Mouse (Mus musculus) bone marrow, adult 2 months (tissue): Measurements from ENCODE around the gene Plekho1. TPM values are rescaled to one million over a fixed set of nuclear protein-coding genes. Genes with fewer than 3 reads are reported as not detected.
A peak's percentile ranks its signal among the peaks of the same experiment; 100 is the strongest.

Source experiments
- H3K27ac ChIP-seq: fragments of 200-500 bp; 2 replicates; pipeline ENCODE4 v1.5.1; 2012; ENCODE audit warnings: low read depth, mild to moderate bottlenecking, control low read depth, inconsistent platforms, low read length; ENCODE audit not compliant: control insufficient read depth, poor library complexity, insufficient read depth
- H3K4me1 ChIP-seq: fragments of 200-500 bp; 2 replicates; pipeline ENCODE4 v1.6.1; 2011; ENCODE audit warnings: low read length; ENCODE audit not compliant: control insufficient read depth, insufficient read depth
- H3K4me3 ChIP-seq: fragments of 200-500 bp; replicated peaks from 2 replicates; pipeline ENCODE3; 2011; ENCODE audit warnings: mild to moderate bottlenecking, low read depth, low read length, control low read depth; ENCODE audit not compliant: control insufficient read depth
- CTCF ChIP-seq: fragments of 200-500 bp; IDR thresholded peaks from 2 replicates; pipeline ENCODE4 v1.5.1; 2011; ENCODE audit warnings: low read length, control low read depth; ENCODE audit not compliant: control insufficient read depth, insufficient read depth
- POLR2A ChIP-seq: fragments of 200-500 bp; IDR thresholded peaks from 2 replicates; pipeline ENCODE4 v1.6.1; 2011; ENCODE audit warnings: low read depth, mild to moderate bottlenecking, control low read depth, low read length, borderline replicate concordance; ENCODE audit not compliant: control insufficient read depth
- WGBS: fragments of 180-500 bp; shearing (Covaris S2); methylation state at CpG from one replicate; pipeline ENCODE4 v1.1.7; 2018; 5-methylcytosine and 5-hydroxymethylcytosine counted together
- polyA plus RNA-seq: library from polyadenylated mRNA; stranded (reverse); fragments of >200 nt; gene quantifications from 2 replicates; pipeline ENCODE4 v1.2.4, GENCODE M21; 2011; ENCODE audit warnings: low replicate concordance; ENCODE audit not compliant: missing spikeins, insufficient read depth, insufficient read length

Gene Plekho1
- polyA plus RNA-seq, 1 experiment = 59.2 TPM

GRCm38 (mm10) chr3:95992990-95993603 lies 2.7 kb downstream of the Plekho1 start:
- Histone ChIP-seq H3K4me1 (peaks cover 3% of the 10 kb centered on the region; the same call in 1 of the 2 replicates), H3K4me3 (no peak overlapping the region), H3K27ac (peak overlapping the region; percentile 88; the same call in 1 of the 2 replicates)
- TF ChIP-seq POLR2A (no peak), CTCF (no peak)
- WGBS = 61% methylated on average over 5 of the region's 5 CpGs

- Histone ChIP-seq H3K27ac (peak overlapping the region; percentile 46), H3K4me3 (no peak overlapping the region), H3K4me1 (peaks cover 5% of the 10 kb centered on the region; the same call in 1 of the 2 replicates)
- TF ChIP-seq POLR2A (no peak), CTCF (no peak)
- WGBS = 34% methylated on average over 12 of the region's 12 CpGs
Measured at GRCm38 (mm10) chr3:95990413-95990941, 5.3 kb downstream of the Plekho1 start.

DNA sequence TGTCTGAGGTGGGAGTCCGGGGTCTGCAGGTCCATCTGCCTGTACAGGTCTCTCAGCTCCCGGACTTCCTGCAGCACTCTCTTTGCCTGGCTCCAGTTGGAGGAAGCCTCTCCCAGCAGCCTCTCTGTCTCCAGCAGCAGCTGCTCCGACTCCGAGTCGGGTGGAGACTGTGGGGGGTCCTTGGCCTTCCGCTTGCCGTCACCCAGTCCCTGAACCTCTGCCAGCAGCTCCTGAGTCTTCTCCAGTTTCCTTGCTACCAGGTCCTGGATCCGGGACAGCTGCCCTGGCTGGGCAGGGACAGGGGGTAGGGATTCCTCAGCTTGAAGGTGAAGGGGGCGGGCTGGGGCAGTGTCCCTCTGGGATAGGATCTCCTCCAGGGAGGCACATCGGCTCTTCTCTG lies 6.8 kb downstream of the Plekho1 start:
- Histone ChIP-seq H3K27ac (no peak overlapping the region; the same call in 1 of the 2 replicates), H3K4me3 (no peak overlapping the region), H3K4me1 (peaks cover 5% of the 10 kb centered on the region; the same call in 1 of the 2 replicates)
- TF ChIP-seq POLR2A (no peak), CTCF (no peak)
- 89% methylated on average over 10 of the region's 10 CpGs for WGBS

- peaks cover 5% of the 10 kb centered on the region; the same call in 1 of the 2 replicates for H3K4me1 ChIP-seq
- TF ChIP-seq POLR2A (no peak), CTCF (no peak)
- H3K4me3 ChIP-seq = no peak overlapping the region
- H3K27ac ChIP-seq = no peak overlapping the region
- WGBS = 73% methylated on average over 1 of the region's 1 CpGs
Measured at GRCm38 (mm10) chr3:95988138-95988537, 7.7 kb downstream of the Plekho1 start.

DNA sequence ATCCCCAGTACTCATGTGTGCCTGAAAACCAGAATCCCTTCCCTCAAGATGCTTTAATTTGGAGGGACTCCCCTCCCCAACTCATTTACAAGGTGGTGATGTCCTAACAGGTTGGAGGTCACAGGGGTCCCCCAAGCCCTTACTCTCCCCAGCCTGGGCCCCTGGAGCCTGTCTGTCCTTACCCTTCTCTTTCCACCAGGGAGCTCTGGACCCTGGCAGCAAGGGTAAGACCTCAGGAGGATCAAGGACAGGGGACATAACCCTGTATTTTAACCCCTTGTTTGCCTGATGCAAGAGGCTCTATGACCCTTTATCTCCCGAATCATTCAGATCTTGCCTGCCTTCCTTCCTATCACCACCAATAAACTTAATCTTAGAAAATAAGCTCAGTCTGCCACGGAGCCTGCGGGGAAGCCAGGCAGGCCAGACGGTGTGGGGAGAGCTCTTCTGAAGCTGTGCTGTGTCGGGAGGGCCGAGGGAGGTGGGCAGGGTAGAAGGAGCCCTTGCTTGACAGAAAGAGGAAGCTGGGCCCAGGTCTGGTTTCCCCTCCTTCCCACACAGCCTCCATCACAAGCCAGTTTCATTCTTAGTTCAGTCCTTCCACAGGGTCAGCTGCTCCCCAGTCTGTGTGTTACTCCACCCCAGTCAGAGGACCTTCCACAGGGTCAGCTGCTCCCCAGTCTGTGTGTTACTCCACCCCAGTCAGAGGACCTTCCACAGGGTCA lies 8.3 kb downstream of the Plekho1 start:
- TF ChIP-seq CTCF (no peak), POLR2A (no peak; the same call in 1 of the 2 replicates)
- H3K27ac ChIP-seq = peak overlapping the region; percentile 31; the same call in 1 of the 2 replicates
- peaks cover 5% of the 10 kb centered on the region; the same call in 1 of the 2 replicates for H3K4me1 ChIP-seq
- no peak overlapping the region for H3K4me3 ChIP-seq
- WGBS = 6% methylated on average over 6 of the region's 6 CpGs

GRCm38 (mm10) chr3:95986984-95987383 lies 8.8 kb downstream of the Plekho1 start:
- WGBS = 52% methylated on average over 4 of the region's 4 CpGs
- Histone ChIP-seq H3K4me1 (peaks cover 4% of the 10 kb centered on the region; the same call in 1 of the 2 replicates), H3K4me3 (no peak overlapping the region), H3K27ac (no peak overlapping the region; the same call in 1 of the 2 replicates)
- no peak for TF ChIP-seq POLR2A
- no peak for TF ChIP-seq CTCF

DNA sequence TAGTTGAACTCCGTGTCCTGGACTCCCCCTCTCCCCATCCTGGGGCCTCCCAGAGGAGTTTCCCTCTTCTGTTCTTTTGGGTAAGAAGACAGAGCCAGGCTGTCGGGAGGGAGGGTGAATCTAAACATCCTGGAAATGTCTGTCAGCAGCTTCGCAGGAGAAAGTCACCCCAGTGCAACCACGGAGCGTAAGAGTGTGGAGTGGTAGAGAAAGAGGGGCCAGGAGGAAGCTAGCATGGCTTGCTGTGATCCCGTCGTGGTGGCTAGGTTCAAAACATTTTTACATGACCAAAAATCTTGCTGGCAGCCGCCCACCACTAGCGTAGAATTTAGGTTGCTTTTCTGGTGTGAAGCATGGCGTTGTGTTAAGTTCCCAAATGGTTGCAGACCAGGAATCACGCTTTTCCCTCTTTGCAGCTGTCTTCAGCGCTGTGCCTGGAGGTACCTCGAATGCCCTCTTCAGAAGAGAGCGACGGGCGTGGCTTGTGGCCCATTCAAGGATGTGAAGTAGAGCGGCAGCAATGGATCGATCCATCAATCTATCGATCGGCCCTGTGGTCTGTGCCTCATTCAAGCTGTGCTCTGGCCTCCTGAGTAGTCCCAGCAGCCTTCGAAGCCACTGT lies 9.7 kb downstream of the Plekho1 start:
- no peak overlapping the region for H3K4me3 ChIP-seq
- TF ChIP-seq POLR2A (no peak), CTCF (no peak)
- peaks cover 4% of the 10 kb centered on the region; the same call in 1 of the 2 replicates for H3K4me1 ChIP-seq
- H3K27ac ChIP-seq = peak overlapping the region; percentile 55
- WGBS = 38% methylated on average over 21 of the region's 21 CpGs
